Mouse (Mus musculus): ENCODE data around the gene Tom1l1.

GRCm38 (mm10) chr11:90687040-90687439 lies 1.1 kb downstream of the Tom1l1 start:
- TF ChIP-seq GATA1 (IDR thresholded peaks at IDR 0.05; ENCODE audit: borderline replicate concordance, low read length) (no peak), FLI1 (IDR thresholded peaks at IDR 0.05; ENCODE audit: low read length) (no peak)
